Mouse (Mus musculus) midbrain, embryonic 14.5 days (tissue): ENCODE measurements around the gene Lgals1. TPM values are rescaled to one million over a fixed set of nuclear protein-coding genes. Genes with fewer than 3 reads are reported as not detected.
A peak's percentile ranks its signal among the peaks of the same experiment; 100 is the strongest.

Source experiments
- ATAC-seq: fragments of 200-750 bp; cut with Nextera tagmentation; 2 replicates; pipeline ENCODE4 v1.8.0; 2017; ENCODE audit warnings: moderate number of reproducible peaks, moderate library complexity; ENCODE audit not compliant: low FRiP score, low TSS enrichment
- DNase-seq: peaks from one replicate; pipeline ENCODE4 v3.0.0-alpha.2; 2015
- H3K27ac ChIP-seq: fragments of 300-500 bp; sonication (generic); replicated peaks from 2 replicates; pipeline ENCODE4 v1.5.1; 2014; ENCODE audit warnings: mild to moderate bottlenecking, low read depth, low read length, moderate library complexity
- H3K27me3 ChIP-seq: fragments of 300-500 bp; sonication (generic); 2 replicates; pipeline ENCODE4 v1.6.1; 2014; ENCODE audit warnings: low read length, control low read depth, mixed read lengths; ENCODE audit not compliant: control insufficient read depth, insufficient read depth
- H3K36me3 ChIP-seq: fragments of 300-500 bp; sonication (generic); 2 replicates; pipeline ENCODE4 v1.6.1; 2014; ENCODE audit warnings: low read length, control low read depth; ENCODE audit not compliant: control insufficient read depth, insufficient read depth
- H3K4me1 ChIP-seq: fragments of 300-500 bp; sonication (generic); 2 replicates; pipeline ENCODE4 v1.6.1; 2014; ENCODE audit warnings: mild to moderate bottlenecking, antibody characterized with exemption, low read length, control low read depth; ENCODE audit not compliant: control insufficient read depth, insufficient read depth
- H3K4me2 ChIP-seq: fragments of 300-500 bp; sonication (generic); 2 replicates; pipeline ENCODE4 v1.6.1; 2014; ENCODE audit warnings: mild to moderate bottlenecking, low read length, moderate library complexity
- H3K4me3 ChIP-seq: fragments of 300-500 bp; sonication (generic); replicated peaks from 2 replicates; pipeline ENCODE4 v1.5.1; 2014; ENCODE audit warnings: low read depth, low read length
- H3K9ac ChIP-seq: fragments of 300-500 bp; sonication (generic); replicated peaks from 2 replicates; pipeline ENCODE4 v1.6.1; 2014; ENCODE audit warnings: mild to moderate bottlenecking, low read length, moderate library complexity
- H3K9me3 ChIP-seq: fragments of 300-500 bp; sonication (generic); 2 replicates; pipeline ENCODE4 v1.6.1; 2016; ENCODE audit warnings: low read length, control low read depth, mixed read lengths; ENCODE audit not compliant: control insufficient read depth
- WGBS: fragments of 180-500 bp; shearing (Covaris S2); extraction: QIAGEN DNeasy Blood & Tissue Kit; methylation state at CpG from one replicate; pipeline ENCODE4 v1.1.7; 2014; 5-methylcytosine and 5-hydroxymethylcytosine counted together
- polyA plus RNA-seq: library from polyadenylated mRNA; unstranded; fragments of >200 nt; fragmentation: Nextera tagmentation; extraction: Ambion mirVana; gene quantifications from 2 replicates; pipeline ENCODE4 v1.2.1, GENCODE M21; 2014

Lgals1 gene
- polyA plus RNA-seq, 1 experiment from 2014 or later = 101 TPM

DNA sequence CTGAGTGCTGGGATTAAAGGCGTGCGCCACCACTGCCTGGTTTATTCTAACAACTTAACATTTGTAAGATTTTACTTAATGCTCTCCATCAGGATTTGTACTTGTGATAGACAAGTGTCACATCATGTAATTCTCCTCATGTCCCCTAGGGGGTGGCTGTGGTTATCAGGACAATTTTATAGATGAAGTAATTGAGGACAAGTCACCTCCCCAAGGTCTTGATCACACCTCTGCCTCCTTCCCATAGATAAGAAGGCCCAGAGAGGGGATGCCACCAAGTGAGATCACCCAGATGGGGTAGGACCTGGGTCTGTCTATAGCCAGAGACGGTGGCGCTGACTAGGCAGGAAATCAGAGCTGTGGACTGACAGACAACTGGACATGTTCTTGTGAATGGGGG, 29.8 kb downstream of the Lgals1 start:
- Histone ChIP-seq H3K36me3 (peaks cover 73% of the 10 kb centered on the region), H3K9me3 (no peaks in the 10 kb centered on the region), H3K4me1 (no peaks in the 10 kb centered on the region), H3K27me3 (no peaks in the 10 kb centered on the region), H3K4me2 (no peak overlapping the region), H3K9ac (no peak overlapping the region), H3K27ac (no peak overlapping the region), H3K4me3 (no peak overlapping the region)
- ATAC-seq (no peak), DNase-seq (peak; percentile 42)
- WGBS = 94% methylated on average over 4 of the region's 4 CpGs

DNA sequence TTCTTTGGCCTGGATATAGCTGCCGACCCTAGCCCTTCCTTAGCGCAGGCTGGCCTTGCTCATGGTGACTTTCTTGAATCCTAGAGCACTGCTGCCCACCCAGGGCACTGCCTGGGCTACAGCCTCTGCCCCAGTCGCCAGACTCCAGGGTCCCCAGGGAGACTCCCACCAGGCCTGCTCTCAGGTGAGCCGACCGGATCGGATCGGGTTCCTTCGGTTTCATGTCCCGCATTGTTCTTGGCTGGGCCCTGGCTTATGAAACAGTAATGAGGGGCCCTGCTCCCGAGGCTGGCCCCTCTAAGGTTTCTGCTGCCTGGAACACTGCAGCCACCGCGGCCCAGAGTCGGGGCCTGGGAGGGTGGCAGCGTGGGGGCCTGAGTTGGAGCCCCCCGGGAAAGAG, 30.5 kb downstream of the Lgals1 start:
- H3K4me3 ChIP-seq = no peak overlapping the region
- H3K4me1 ChIP-seq = no peaks in the 10 kb centered on the region
- H3K9me3 ChIP-seq = no peaks in the 10 kb centered on the region
- no peaks in the 10 kb centered on the region for H3K27me3 ChIP-seq
- WGBS = 86% methylated on average over 15 of the region's 15 CpGs
- peaks cover 73% of the 10 kb centered on the region for H3K36me3 ChIP-seq
- ATAC-seq (no peak), DNase-seq (no peak)
- H3K9ac ChIP-seq = no peak overlapping the region
- no peak overlapping the region for H3K4me2 ChIP-seq
- no peak overlapping the region for H3K27ac ChIP-seq

DNA sequence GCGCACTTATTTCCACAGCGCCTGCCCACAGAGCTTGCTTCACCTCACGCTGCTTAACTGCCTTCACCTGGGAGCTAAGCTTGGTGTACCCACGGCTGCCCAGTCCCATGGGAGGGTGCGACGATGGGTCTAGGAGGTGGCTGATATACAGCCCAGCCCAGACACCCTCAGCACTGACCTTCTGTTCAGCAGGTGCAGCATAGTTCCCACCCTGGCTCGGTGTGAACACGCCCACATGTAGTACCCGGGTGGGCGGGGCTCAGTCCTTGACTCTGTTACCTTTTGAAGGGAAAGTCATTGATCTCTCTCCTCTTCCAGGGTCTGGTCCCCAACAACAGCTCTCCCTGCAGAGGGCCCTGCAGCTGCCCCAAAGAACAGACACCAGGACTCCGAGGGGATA, 33.0 kb downstream of the Lgals1 start:
- no peak for ATAC-seq
- DNase-seq = no peak
- no peaks in the 10 kb centered on the region for H3K9me3 ChIP-seq
- H3K9ac ChIP-seq = no peak overlapping the region
- H3K36me3 ChIP-seq = peaks cover 69% of the 10 kb centered on the region
- no peak overlapping the region for H3K4me3 ChIP-seq
- no peak overlapping the region for H3K4me2 ChIP-seq
- WGBS = 96% methylated on average over 11 of the region's 11 CpGs
- H3K27ac ChIP-seq = no peak overlapping the region
- no peaks in the 10 kb centered on the region for H3K27me3 ChIP-seq
- no peaks in the 10 kb centered on the region for H3K4me1 ChIP-seq

DNA sequence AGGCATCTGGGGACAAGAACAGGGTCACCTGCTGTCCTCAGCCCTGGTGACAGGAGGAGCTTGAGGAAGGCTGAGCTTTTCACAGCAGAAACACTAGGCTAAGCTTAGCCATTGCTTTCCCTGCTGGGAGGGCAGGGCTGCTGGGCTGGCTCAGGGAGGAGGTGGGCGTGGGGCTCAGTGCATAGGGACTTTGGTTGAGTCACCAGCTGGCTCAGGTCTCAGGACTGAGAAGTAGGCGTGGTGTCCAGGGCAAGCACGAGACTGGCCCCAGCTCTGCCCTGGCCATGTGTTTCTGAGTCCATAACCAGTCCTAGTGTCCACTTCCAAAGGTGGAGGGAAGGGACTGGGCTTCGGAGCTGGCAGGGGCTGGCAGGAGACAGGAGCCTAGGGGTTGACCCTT, 33.6 kb downstream of the Lgals1 start:
- ATAC-seq (no peak), DNase-seq (no peak)
- Histone ChIP-seq H3K9ac (no peak overlapping the region), H3K27me3 (no peaks in the 10 kb centered on the region), H3K36me3 (peaks cover 72% of the 10 kb centered on the region), H3K9me3 (no peaks in the 10 kb centered on the region), H3K4me3 (no peak overlapping the region), H3K4me2 (no peak overlapping the region), H3K27ac (no peak overlapping the region), H3K4me1 (no peaks in the 10 kb centered on the region)
- 84% methylated on average over 4 of the region's 4 CpGs for WGBS

DNA sequence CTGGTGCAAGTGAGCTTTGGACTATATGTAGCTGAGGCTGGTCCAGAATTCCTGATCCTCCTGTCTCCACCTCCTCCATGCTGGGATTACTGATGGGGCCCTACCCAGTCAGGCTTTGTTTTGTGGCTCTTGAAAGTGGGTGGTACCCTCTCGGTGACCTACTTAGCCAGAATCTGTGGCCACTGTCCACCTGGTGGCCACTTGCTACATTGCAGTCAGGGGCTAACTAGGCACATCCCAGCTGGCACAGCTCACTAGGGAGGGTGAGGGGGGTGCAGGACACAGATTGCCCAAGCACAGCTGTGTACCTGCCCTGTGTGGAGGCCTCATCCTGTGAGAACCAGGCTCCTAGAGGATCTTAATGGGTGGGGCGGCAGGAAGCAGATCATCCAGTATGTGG, 36.4 kb downstream of the Lgals1 start:
- Histone ChIP-seq H3K4me1 (no peaks in the 10 kb centered on the region), H3K36me3 (peaks cover 86% of the 10 kb centered on the region), H3K27me3 (no peaks in the 10 kb centered on the region), H3K4me2 (no peak overlapping the region), H3K9me3 (no peaks in the 10 kb centered on the region), H3K9ac (no peak overlapping the region), H3K4me3 (no peak overlapping the region), H3K27ac (no peak overlapping the region)
- no peak for ATAC-seq
- DNase-seq = peak; percentile 79
- WGBS = 37% methylated on average over 2 of the region's 2 CpGs

DNA sequence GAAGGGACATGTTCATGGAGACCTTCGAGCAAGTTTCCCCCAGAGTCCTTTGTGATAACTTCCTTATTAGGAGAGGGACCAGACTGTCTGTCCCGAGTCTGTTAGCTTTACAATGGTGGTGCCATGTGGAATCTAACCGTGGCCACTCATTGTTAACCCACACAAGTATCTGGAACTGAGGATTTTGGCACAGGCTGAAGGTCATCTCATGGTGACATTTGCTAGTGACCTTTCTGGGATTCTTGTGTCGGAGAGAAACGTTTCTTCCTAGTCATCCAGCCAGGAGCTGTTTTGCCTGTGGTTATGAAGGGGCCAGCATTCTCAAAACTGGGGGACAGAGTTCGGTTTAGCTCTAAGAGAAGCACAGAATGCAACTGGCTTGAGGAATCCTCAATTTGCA, 45.1 kb downstream of the Lgals1 start:
- Histone ChIP-seq H3K27ac (no peak overlapping the region), H3K9ac (no peak overlapping the region), H3K4me2 (no peak overlapping the region), H3K4me1 (no peaks in the 10 kb centered on the region), H3K4me3 (no peak overlapping the region), H3K27me3 (no peaks in the 10 kb centered on the region), H3K9me3 (no peaks in the 10 kb centered on the region), H3K36me3 (peaks cover 48% of the 10 kb centered on the region)
- 68% methylated on average over 6 of the region's 6 CpGs for WGBS
- DNase-seq (no peak), ATAC-seq (no peak)

DNA sequence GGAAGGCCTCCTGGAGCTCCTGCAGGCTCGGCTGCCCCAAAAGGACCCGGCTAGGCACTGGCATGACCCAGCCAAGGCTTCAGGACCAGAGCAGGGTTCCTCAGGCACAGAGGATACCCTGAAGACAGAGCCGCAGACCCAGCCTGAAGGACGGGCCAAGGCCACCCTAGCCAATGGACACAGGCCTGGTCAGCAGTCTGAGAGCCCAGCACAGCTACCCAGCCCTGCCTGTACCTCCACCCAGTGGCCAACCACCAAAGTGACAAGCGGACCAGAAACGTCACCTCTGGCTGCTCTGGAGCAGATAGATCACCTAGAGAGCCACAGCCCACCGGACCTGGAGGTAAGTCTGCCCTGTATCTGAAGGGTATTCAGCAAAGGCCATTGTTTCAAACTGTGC, 47.4 kb downstream of the Lgals1 start:
- Histone ChIP-seq H3K36me3 (peaks cover 32% of the 10 kb centered on the region), H3K27me3 (no peaks in the 10 kb centered on the region), H3K27ac (no peak overlapping the region), H3K4me2 (no peak overlapping the region), H3K4me3 (no peak overlapping the region), H3K4me1 (no peaks in the 10 kb centered on the region; the same call in 1 of the 2 replicates), H3K9ac (no peak overlapping the region), H3K9me3 (no peaks in the 10 kb centered on the region)
- ATAC-seq (no peak), DNase-seq (no peak)
- WGBS = 81% methylated on average over 7 of the region's 7 CpGs

DNA sequence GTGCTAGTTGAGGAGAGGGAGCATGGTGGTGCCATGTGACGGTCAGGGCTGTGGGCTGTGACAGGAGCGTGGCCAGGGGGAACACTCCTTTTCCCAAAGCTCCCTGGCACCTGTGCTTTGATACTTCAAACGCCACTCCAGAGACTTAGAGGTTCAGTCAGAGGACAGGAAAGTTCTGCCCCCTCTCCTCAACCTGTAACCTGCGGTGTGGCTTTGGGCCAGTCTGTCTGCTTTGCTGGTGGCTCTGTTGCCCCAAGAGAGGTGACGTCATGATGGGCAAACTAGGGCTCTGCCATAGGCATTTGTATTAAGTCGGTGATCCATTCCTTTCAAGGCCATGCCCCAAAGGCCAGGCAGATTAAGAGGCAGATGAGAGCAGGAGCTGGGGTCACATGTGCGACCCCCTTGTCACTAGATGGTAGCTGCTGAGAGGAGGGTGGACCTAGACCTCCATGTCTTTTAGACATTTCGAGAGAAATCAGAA, 51.2 kb downstream of the Lgals1 start:
- no peak overlapping the region for H3K4me3 ChIP-seq
- no peaks in the 10 kb centered on the region for H3K27me3 ChIP-seq
- peaks cover 19% of the 10 kb centered on the region for H3K36me3 ChIP-seq
- no peaks in the 10 kb centered on the region for H3K9me3 ChIP-seq
- ATAC-seq (no peak), DNase-seq (no peak)
- H3K27ac ChIP-seq = no peak overlapping the region
- H3K9ac ChIP-seq = no peak overlapping the region
- 88% methylated on average over 8 of the region's 8 CpGs for WGBS
- H3K4me2 ChIP-seq = no peak overlapping the region
- H3K4me1 ChIP-seq = peaks cover 6% of the 10 kb centered on the region; the same call in 1 of the 2 replicates

DNA sequence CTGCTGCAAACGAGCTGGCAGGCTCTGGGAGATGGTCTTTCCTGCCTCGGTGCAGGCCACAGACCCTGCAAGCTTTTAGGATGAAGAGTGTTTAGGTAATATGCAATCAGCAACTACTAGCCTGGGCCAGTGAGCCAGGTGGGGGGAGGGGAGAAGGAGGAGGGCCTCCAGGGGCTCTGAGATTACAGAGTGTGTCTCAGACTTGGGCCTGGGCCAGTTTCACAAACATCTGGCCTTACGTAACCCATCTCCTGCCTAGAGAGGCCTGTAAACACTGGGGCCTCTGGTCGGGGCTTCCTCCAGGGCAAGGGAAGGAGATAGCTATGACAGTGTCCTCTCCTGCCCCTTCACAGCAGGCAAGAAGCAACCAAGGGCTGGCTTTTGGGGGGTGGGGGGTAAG, 52.4 kb downstream of the Lgals1 start:
- Histone ChIP-seq H3K9me3 (no peaks in the 10 kb centered on the region), H3K9ac (no peak overlapping the region), H3K4me1 (peaks cover 15% of the 10 kb centered on the region), H3K4me3 (no peak overlapping the region), H3K27me3 (no peaks in the 10 kb centered on the region), H3K36me3 (peaks cover 11% of the 10 kb centered on the region), H3K4me2 (no peak overlapping the region), H3K27ac (no peak overlapping the region)
- no peak for ATAC-seq
- 43% methylated on average over 4 of the region's 4 CpGs for WGBS
- DNase-seq = peak; percentile 52
